Mouse (Mus musculus) adrenal gland, postnatal 25 days (tissue): ENCODE data around the gene Pcsk6. TPM values are rescaled to one million over a fixed set of nuclear protein-coding genes. Genes with fewer than 3 reads are reported as not detected.

ENCODE experiments used
- DNase-seq: peaks from one replicate; pipeline ENCODE4 v3.0.0; 2021; ENCODE audit warnings: mixed read lengths
- total RNA-seq: library from RNA; stranded (reverse); gene quantifications from 2 replicates; pipeline ENCODE4 v1.2.3, GENCODE M21; 2021

Gene Pcsk6
- total RNA-seq, 1 experiment from 2014 or later: 11.6 TPM

- no peak for DNase-seq
These were observed 79.5 kb downstream of the Pcsk6 start for GRCm38 (mm10) chr7:65940988-65941387.

- DNase-seq: no peak
These were observed 83.9 kb downstream of the Pcsk6 start for GRCm38 (mm10) chr7:65945342-65945993.

GRCm38 (mm10) chr7:65946397-65946796 is 84.9 kb downstream of the Pcsk6 start:
- no peak for DNase-seq

- no peak for DNase-seq
These were observed 87.4 kb downstream of the Pcsk6 start for GRCm38 (mm10) chr7:65948891-65949290.

GRCm38 (mm10) chr7:65954583-65954982 is 93.0 kb downstream of the Pcsk6 start:
- DNase-seq: no peak

- peak; percentile 19 for DNase-seq
These were observed 94.0 kb downstream of the Pcsk6 start for GRCm38 (mm10) chr7:65955304-65956220.

- no peak for DNase-seq
These were observed 95.7 kb downstream of the Pcsk6 start for GRCm38 (mm10) chr7:65957245-65957644.

GRCm38 (mm10) chr7:65958105-65958504 is 96.6 kb downstream of the Pcsk6 start:
- no peak for DNase-seq

- DNase-seq: no peak
These were observed 97.8 kb downstream of the Pcsk6 start for GRCm38 (mm10) chr7:65959221-65959924.

GRCm38 (mm10) chr7:65962611-65963010 is 101.1 kb downstream of the Pcsk6 start:
- DNase-seq: no peak

- no peak for DNase-seq
These were observed 102.9 kb downstream of the Pcsk6 start for GRCm38 (mm10) chr7:65964398-65964797.

- no peak for DNase-seq
These were observed 109.8 kb downstream of the Pcsk6 start for GRCm38 (mm10) chr7:65971301-65971700.

- no peak for DNase-seq
These were observed 115.8 kb downstream of the Pcsk6 start for GRCm38 (mm10) chr7:65977286-65977685.

GRCm38 (mm10) chr7:65977977-65978376 is 116.4 kb downstream of the Pcsk6 start:
- no peak for DNase-seq

GRCm38 (mm10) chr7:65978996-65979823 is 117.7 kb downstream of the Pcsk6 start:
- DNase-seq: no peak

GRCm38 (mm10) chr7:65980000-65980399 is 118.5 kb downstream of the Pcsk6 start:
- DNase-seq: no peak

GRCm38 (mm10) chr7:65982057-65982456 is 120.5 kb downstream of the Pcsk6 start:
- no peak for DNase-seq

- no peak for DNase-seq
These were observed 126.7 kb downstream of the Pcsk6 start for GRCm38 (mm10) chr7:65988249-65988648.

- DNase-seq: no peak
These were observed 127.2 kb downstream of the Pcsk6 start for GRCm38 (mm10) chr7:65988709-65989108.

- no peak for DNase-seq
These were observed 130.8 kb downstream of the Pcsk6 start for GRCm38 (mm10) chr7:65992329-65992728.

GRCm38 (mm10) chr7:65993410-65993809 is 131.9 kb downstream of the Pcsk6 start:
- no peak for DNase-seq
